Mouse (Mus musculus) olfactory bulb, adult 2 months (tissue): Measurements from ENCODE around the gene S100a5.

Experiments used
- CTCF ChIP-seq: fragments of 200-500 bp; IDR thresholded peaks from 2 replicates; pipeline ENCODE4 v1.5.1; 2012; ENCODE audit warnings: low read depth, mild to moderate bottlenecking, low read length, moderate library complexity; ENCODE audit not compliant: insufficient read depth
- POLR2A ChIP-seq: fragments of 200-500 bp; IDR thresholded peaks from 2 replicates; pipeline ENCODE4 v1.6.1; 2012; ENCODE audit warnings: mild to moderate bottlenecking, low read depth, low read length, moderate library complexity; ENCODE audit not compliant: insufficient read depth

DNA sequence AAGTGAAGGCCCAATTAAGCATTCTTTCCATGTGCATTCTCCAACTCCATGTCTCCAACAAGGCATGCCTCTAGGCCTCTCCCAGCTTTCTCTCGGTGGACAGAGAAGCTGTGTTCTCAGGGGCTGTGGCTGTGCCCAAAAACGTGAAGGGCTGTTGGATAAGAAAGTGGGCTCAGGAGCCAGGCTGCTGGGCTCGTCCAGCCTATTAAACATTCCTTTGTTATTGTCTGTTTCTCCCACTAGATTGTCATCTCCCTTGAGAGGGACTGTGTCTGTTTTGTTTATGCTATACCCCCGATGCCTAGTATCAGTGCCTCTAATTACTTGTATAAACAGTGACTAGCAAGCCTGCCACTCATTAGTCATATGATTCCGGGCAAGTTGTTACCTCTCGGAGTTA is 10.6 kb upstream of the S100a5 start:
- TF ChIP-seq CTCF (no peak), POLR2A (no peak)
